Mouse (Mus musculus) spleen, adult 2 months (tissue): ENCODE results near the gene Mfsd12. TPM values are rescaled to one million over a fixed set of nuclear protein-coding genes. Genes with fewer than 3 reads are reported as not detected.

ENCODE experiments used
- DNase-seq, 2 experiments: peaks; one replicate each; pipeline versions ENCODE4 v3.0.0 to v3.0.0-alpha.2; 2012 to 2021; ENCODE audit warnings: low spot score in 2 of 2, low read depth in 1 of 2
- H3K27ac ChIP-seq: fragments of 200-500 bp; 2 replicates; pipeline ENCODE4 v1.5.1; 2012; ENCODE audit warnings: low read length, inconsistent platforms; ENCODE audit not compliant: insufficient read depth
- H3K27me3 ChIP-seq: fragments of 200-500 bp; 2 replicates; pipeline ENCODE4 v1.6.1; 2012; ENCODE audit warnings: mild to moderate bottlenecking, moderate library complexity, low read length, inconsistent platforms; ENCODE audit not compliant: control insufficient read depth, insufficient read depth
- H3K36me3 ChIP-seq: fragments of 200-500 bp; 2 replicates; pipeline ENCODE4 v1.6.1; 2012; ENCODE audit warnings: mild to moderate bottlenecking, low read length, inconsistent platforms; ENCODE audit not compliant: control insufficient read depth, insufficient read depth
- H3K4me1 ChIP-seq: fragments of 200-500 bp; 2 replicates; pipeline ENCODE4 v1.6.1; 2011; ENCODE audit warnings: inconsistent platforms; ENCODE audit not compliant: control insufficient read depth, insufficient read depth, insufficient read length
- H3K4me3 ChIP-seq: fragments of 200-500 bp; 2 replicates; pipeline ENCODE4 v1.5.1; 2011; ENCODE audit warnings: mild to moderate bottlenecking, inconsistent platforms; ENCODE audit not compliant: insufficient read depth, insufficient read length; ENCODE audit errors: extremely low read depth
- CTCF ChIP-seq: fragments of 200-500 bp; IDR thresholded peaks from 2 replicates; pipeline ENCODE4 v1.5.1; 2011; ENCODE audit warnings: mild to moderate bottlenecking, inconsistent platforms; ENCODE audit not compliant: insufficient read depth, insufficient read length, insufficient replicate concordance; ENCODE audit errors: extremely low read depth
- POLR2A ChIP-seq: fragments of 200-500 bp; IDR thresholded peaks from 2 replicates; pipeline ENCODE4 v1.6.1; 2011; ENCODE audit warnings: low read depth, low read length, inconsistent platforms
- WGBS: fragments of 180-500 bp; shearing (Covaris S2); methylation state at CpG from one replicate; pipeline ENCODE4 v1.1.7; 2018; 5-methylcytosine and 5-hydroxymethylcytosine counted together
- polyA plus RNA-seq: library from polyadenylated mRNA; depleted of rRNA; stranded (reverse); fragments of >200 nt; gene quantifications from 2 replicates; pipeline ENCODE4 v1.2.3, GENCODE M21; 2012

The Mfsd12 gene
- polyA plus RNA-seq, 1 experiment: 20.2 TPM

GRCm38 (mm10) chr10:81346453-81347067, 10.7 kb upstream of the Mfsd12 start:
- H3K27ac ChIP-seq: no peak overlapping the region
- peak overlapping the region; percentile 37; the same call in 1 of the 2 replicates for H3K4me3 ChIP-seq
- H3K27me3 ChIP-seq: peaks cover 4% of the 10 kb centered on the region
- no peak for TF ChIP-seq CTCF
- TF ChIP-seq POLR2A: no peak
- H3K36me3 ChIP-seq: no peaks in the 10 kb centered on the region; the same call in 1 of the 2 replicates
- WGBS: 17% methylated on average over 55 of the region's 55 CpGs
- peaks cover 31% of the 10 kb centered on the region for H3K4me1 ChIP-seq
- DNase-seq: peak in 1 of 2 experiments; percentile 66

- TF ChIP-seq CTCF: no peak
- TF ChIP-seq POLR2A: no peak
- H3K27me3 ChIP-seq: no peaks in the 10 kb centered on the region
- no peak overlapping the region for H3K4me3 ChIP-seq
- peaks cover 26% of the 10 kb centered on the region for H3K4me1 ChIP-seq
- 21% methylated on average over 12 of the region's 12 CpGs for WGBS
- no peaks in the 10 kb centered on the region; the same call in 1 of the 2 replicates for H3K36me3 ChIP-seq
- DNase-seq: no peak
- no peak overlapping the region for H3K27ac ChIP-seq
These were observed 8.1 kb upstream of the Mfsd12 start for GRCm38 (mm10) chr10:81349146-81349545.

DNA sequence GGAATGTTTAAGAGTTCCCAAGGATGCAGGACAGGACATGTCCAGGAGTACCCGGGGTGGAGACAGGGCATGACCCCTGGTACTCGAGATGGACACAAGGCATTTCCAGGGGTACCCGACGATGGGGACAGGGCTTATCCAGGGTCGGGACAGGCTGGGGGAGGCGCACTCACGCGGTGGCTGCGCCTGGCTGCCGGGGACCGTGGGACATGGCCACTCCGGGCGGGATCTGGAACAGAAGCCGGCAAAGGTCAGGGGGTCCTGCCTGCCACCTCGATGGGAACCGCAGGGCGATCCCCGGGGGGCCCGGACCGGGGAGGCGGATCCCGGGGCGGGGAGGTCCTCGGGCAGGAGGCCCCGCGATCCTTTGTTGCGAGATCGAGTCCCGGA, 7.3 kb upstream of the Mfsd12 start:
- Histone ChIP-seq H3K27ac (peak overlapping the region; percentile 30; the same call in 1 of the 2 replicates), H3K4me1 (peaks cover 18% of the 10 kb centered on the region)

GRCm38 (mm10) chr10:81350351-81351063, 6.8 kb upstream of the Mfsd12 start, which contains the start of gene Hmg20b:
Gene Hmg20b, minus strand, starts transcription at chr10:81350480.
- no peak for TF ChIP-seq POLR2A
- peak; percentile 70; the same call in 1 of the 2 replicates for TF ChIP-seq CTCF
- 1% methylated on average over 54 of the region's 54 CpGs for WGBS
- peaks cover 16% of the 10 kb centered on the region for H3K4me1 ChIP-seq

More for the DNA sequence above, 7.3 kb upstream of the Mfsd12 start:
- 2% methylated on average over 29 of the region's 29 CpGs for WGBS
- no peak for DNase-seq
- TF ChIP-seq CTCF: no peak
- no peak for TF ChIP-seq POLR2A
- no peaks in the 10 kb centered on the region; the same call in 1 of the 2 replicates for H3K36me3 ChIP-seq
- peak overlapping the region; percentile 87 for H3K4me3 ChIP-seq
- no peaks in the 10 kb centered on the region for H3K27me3 ChIP-seq

GRCm38 (mm10) chr10:81351678-81352291, 5.5 kb upstream of the Mfsd12 start:
- peak overlapping the region; percentile 51 for H3K27ac ChIP-seq
- TF ChIP-seq CTCF (no peak), POLR2A (no peak)
- no peaks in the 10 kb centered on the region; the same call in 1 of the 2 replicates for H3K36me3 ChIP-seq
- WGBS: 32% methylated on average over 9 of the region's 9 CpGs
- no peaks in the 10 kb centered on the region for H3K27me3 ChIP-seq
- H3K4me1 ChIP-seq: peaks cover 16% of the 10 kb centered on the region
- H3K4me3 ChIP-seq: no peak overlapping the region
- peak in 1 of 2 experiments; percentile 36 for DNase-seq

More at GRCm38 (mm10) chr10:81350351-81351063, 6.8 kb upstream of the Mfsd12 start, which contains the start of gene Hmg20b:
- Histone ChIP-seq H3K27ac (peak within 1 kb of the TSS; percentile 73), H3K4me3 (peak within 1 kb of the TSS; percentile 87), H3K27me3 (no peaks in the 10 kb centered on the region), H3K36me3 (no peaks in the 10 kb centered on the region; the same call in 1 of the 2 replicates)
- DNase-seq: peak; percentile 96 to 99

DNA sequence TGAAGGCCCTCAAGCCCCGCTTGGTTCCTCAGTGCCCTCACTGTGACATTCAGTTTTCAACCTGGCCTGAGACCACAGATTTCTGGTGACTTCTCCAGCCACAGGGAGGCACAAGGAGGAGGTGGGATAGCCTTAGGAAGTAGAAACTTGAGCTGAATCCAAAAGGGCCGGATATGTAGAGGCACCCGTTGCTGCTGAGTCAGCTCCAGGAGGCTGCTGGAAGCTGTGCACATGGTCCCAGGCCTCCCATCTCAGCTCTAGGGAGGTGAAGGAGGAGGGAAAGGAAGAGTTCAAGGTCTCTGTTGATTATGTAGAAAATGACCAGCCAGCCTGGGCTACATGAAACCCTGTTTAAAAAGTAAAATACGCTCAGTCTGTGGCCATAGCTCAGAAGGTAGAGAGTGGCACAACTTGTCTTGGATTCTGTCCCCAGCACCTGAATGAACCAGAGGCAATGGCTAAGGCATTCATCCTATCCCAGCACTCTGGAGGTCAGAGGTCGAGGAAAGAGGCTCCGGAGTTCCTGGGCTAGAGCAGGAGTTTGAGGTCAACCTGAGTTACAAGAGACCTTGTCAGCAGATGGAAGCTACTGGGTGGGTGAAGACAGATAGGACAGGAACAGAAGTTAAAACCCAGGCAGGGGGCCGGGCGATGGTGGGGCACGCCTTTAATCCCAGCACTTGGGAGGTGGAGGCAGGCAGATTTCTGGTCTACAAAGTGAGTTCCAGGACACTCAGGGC, 2.4 kb upstream of the Mfsd12 start:
- Histone ChIP-seq H3K4me1 (peaks cover 20% of the 10 kb centered on the region; the same call in 1 of the 2 replicates), H3K4me3 (no peak overlapping the region), H3K27ac (no peak overlapping the region), H3K27me3 (no peaks in the 10 kb centered on the region), H3K36me3 (no peaks in the 10 kb centered on the region)
- TF ChIP-seq POLR2A (no peak), CTCF (no peak)
- WGBS: 82% methylated on average over 9 of the region's 9 CpGs
- DNase-seq: no peak
